Mouse (Mus musculus) embryonic facial prominence, embryonic 11.5 days (tissue): Measurements from ENCODE around the gene Ddx4. TPM values are rescaled to one million over a fixed set of nuclear protein-coding genes. Genes with fewer than 3 reads are reported as not detected.

Experiments
- polyA plus RNA-seq: library from polyadenylated mRNA; unstranded; fragments of >200 nt; fragmentation: Nextera tagmentation; extraction: Ambion mirVana; gene quantifications from 2 replicates; pipeline ENCODE4 v1.2.1, GENCODE M21; 2014

The Ddx4 gene
- polyA plus RNA-seq, 1 experiment from 2014 or later, result 1.1 TPM

Other genes with a start within 250 kb of the Ddx4 start
- 25.8 and 33.0 TPM in 2 replicates for gene Il6st, start 188.4 kb downstream of the Ddx4 start, polyA plus RNA-seq
- gene Il31ra, start 58.1 kb downstream of the Ddx4 start, polyA plus RNA-seq, result not detected in 2 replicates
- gene Slc38a9, start 8.3 kb upstream of the Ddx4 start, polyA plus RNA-seq, result 10.8 and 12.2 TPM in 2 replicates
- gene Plpp1, start 148.3 kb upstream of the Ddx4 start, polyA plus RNA-seq, result 25.0 and 26.9 TPM in 2 replicates